Mouse (Mus musculus): Measurements from ENCODE around the gene Fignl1. TPM values are rescaled to one million over a fixed set of nuclear protein-coding genes. Genes with fewer than 3 reads are reported as not detected.

The Fignl1 gene
- polyA plus RNA-seq, 1 experiment = 18.9 TPM

GRCm38 (mm10) chr11:11778345-11778744 is 30.4 kb downstream of the Fignl1 start:
- 97% methylated on average over 6 of the region's 6 CpGs for WGBS
- H3K4me3 ChIP-seq (ENCODE audit: control insufficient read depth, insufficient read depth, low read length) = no peak overlapping the region
- TF ChIP-seq POLR2A (IDR thresholded peaks at IDR 0.05; ENCODE audit: control insufficient read depth, extremely low read depth, insufficient read depth, low read length, poor library complexity) (no peak), CTCF (IDR thresholded peaks at IDR 0.05; ENCODE audit: borderline replicate concordance, control insufficient read depth, extremely low read depth, insufficient read depth, low read length, poor library complexity) (no peak)
- H3K27ac ChIP-seq (ENCODE audit: control insufficient read depth, insufficient read depth, low read length) = no peak overlapping the region
- no peak for DNase-seq
- no peaks in the 10 kb centered on the region for H3K4me1 ChIP-seq (replicated peaks; ENCODE audit: control insufficient read depth, insufficient read depth, low read length)
- H3K27me3 ChIP-seq (ENCODE audit: control insufficient read depth, insufficient read depth, low read length) = no peaks in the 10 kb centered on the region
- H3K36me3 ChIP-seq (ENCODE audit: control insufficient read depth, insufficient read depth, low read length) = peaks cover 2% of the 10 kb centered on the region; the same call in 1 of the 2 replicates

GRCm38 (mm10) chr11:11777796-11778195 is 31.0 kb downstream of the Fignl1 start:
- Histone ChIP-seq H3K27ac (ENCODE audit: control insufficient read depth, insufficient read depth, low read length) (no peak overlapping the region), H3K4me3 (ENCODE audit: control insufficient read depth, insufficient read depth, low read length) (no peak overlapping the region), H3K27me3 (ENCODE audit: control insufficient read depth, insufficient read depth, low read length) (no peaks in the 10 kb centered on the region), H3K36me3 (ENCODE audit: control insufficient read depth, insufficient read depth, low read length) (peaks cover 7% of the 10 kb centered on the region; the same call in 1 of the 2 replicates), H3K4me1 (replicated peaks; ENCODE audit: control insufficient read depth, insufficient read depth, low read length) (no peaks in the 10 kb centered on the region)
- TF ChIP-seq CTCF (IDR thresholded peaks at IDR 0.05; ENCODE audit: borderline replicate concordance, control insufficient read depth, extremely low read depth, insufficient read depth, low read length, poor library complexity) = no peak
- TF ChIP-seq POLR2A (IDR thresholded peaks at IDR 0.05; ENCODE audit: control insufficient read depth, extremely low read depth, insufficient read depth, low read length, poor library complexity) = no peak
- DNase-seq = no peak
- 87% methylated on average over 2 of the region's 2 CpGs for WGBS

- H3K27ac ChIP-seq (ENCODE audit: control insufficient read depth, insufficient read depth, low read length) = no peak overlapping the region
- H3K4me1 ChIP-seq (replicated peaks; ENCODE audit: control insufficient read depth, insufficient read depth, low read length) = no peaks in the 10 kb centered on the region
- no peak for DNase-seq
- H3K4me3 ChIP-seq (ENCODE audit: control insufficient read depth, insufficient read depth, low read length) = no peak overlapping the region
- H3K27me3 ChIP-seq (ENCODE audit: control insufficient read depth, insufficient read depth, low read length) = no peaks in the 10 kb centered on the region
- WGBS = 55% methylated on average over 3 of the region's 3 CpGs
- no peak for TF ChIP-seq POLR2A (IDR thresholded peaks at IDR 0.05; ENCODE audit: control insufficient read depth, extremely low read depth, insufficient read depth, low read length, poor library complexity)
- no peak for TF ChIP-seq CTCF (IDR thresholded peaks at IDR 0.05; ENCODE audit: borderline replicate concordance, control insufficient read depth, extremely low read depth, insufficient read depth, low read length, poor library complexity)
- H3K36me3 ChIP-seq (ENCODE audit: control insufficient read depth, insufficient read depth, low read length) = peaks cover 11% of the 10 kb centered on the region; the same call in 1 of the 2 replicates
Observed at GRCm38 (mm10) chr11:11777246-11777645, 31.5 kb downstream of the Fignl1 start.

- Histone ChIP-seq H3K36me3 (ENCODE audit: control insufficient read depth, insufficient read depth, low read length) (peaks cover 15% of the 10 kb centered on the region), H3K27ac (ENCODE audit: control insufficient read depth, insufficient read depth, low read length) (no peak overlapping the region), H3K27me3 (ENCODE audit: control insufficient read depth, insufficient read depth, low read length) (no peaks in the 10 kb centered on the region), H3K4me1 (replicated peaks; ENCODE audit: control insufficient read depth, insufficient read depth, low read length) (no peaks in the 10 kb centered on the region), H3K4me3 (ENCODE audit: control insufficient read depth, insufficient read depth, low read length) (no peak overlapping the region)
- DNase-seq = no peak
- 92% methylated on average over 7 of the region's 7 CpGs for WGBS
- TF ChIP-seq POLR2A (IDR thresholded peaks at IDR 0.05; ENCODE audit: control insufficient read depth, extremely low read depth, insufficient read depth, low read length, poor library complexity) (no peak), CTCF (IDR thresholded peaks at IDR 0.05; ENCODE audit: borderline replicate concordance, control insufficient read depth, extremely low read depth, insufficient read depth, low read length, poor library complexity) (no peak)
Observed at GRCm38 (mm10) chr11:11776822-11777174, 32.0 kb downstream of the Fignl1 start.

GRCm38 (mm10) chr11:11776071-11776821 is 32.5 kb downstream of the Fignl1 start:
- H3K4me1 ChIP-seq (replicated peaks; ENCODE audit: control insufficient read depth, insufficient read depth, low read length) = no peaks in the 10 kb centered on the region
- no peak overlapping the region for H3K4me3 ChIP-seq (ENCODE audit: control insufficient read depth, insufficient read depth, low read length)
- no peak for DNase-seq
- peaks cover 21% of the 10 kb centered on the region for H3K36me3 ChIP-seq (ENCODE audit: control insufficient read depth, insufficient read depth, low read length)
- WGBS = 86% methylated on average over 4 of the region's 4 CpGs
- no peak overlapping the region for H3K27ac ChIP-seq (ENCODE audit: control insufficient read depth, insufficient read depth, low read length)
- H3K27me3 ChIP-seq (ENCODE audit: control insufficient read depth, insufficient read depth, low read length) = no peaks in the 10 kb centered on the region
- TF ChIP-seq POLR2A (IDR thresholded peaks at IDR 0.05; ENCODE audit: control insufficient read depth, extremely low read depth, insufficient read depth, low read length, poor library complexity) = no peak
- TF ChIP-seq CTCF (IDR thresholded peaks at IDR 0.05; ENCODE audit: borderline replicate concordance, control insufficient read depth, extremely low read depth, insufficient read depth, low read length, poor library complexity) = no peak

- TF ChIP-seq CTCF (IDR thresholded peaks at IDR 0.05; ENCODE audit: borderline replicate concordance, control insufficient read depth, extremely low read depth, insufficient read depth, low read length, poor library complexity) = no peak
- TF ChIP-seq POLR2A (IDR thresholded peaks at IDR 0.05; ENCODE audit: control insufficient read depth, extremely low read depth, insufficient read depth, low read length, poor library complexity) = no peak
- 86% methylated on average over 5 of the region's 5 CpGs for WGBS
- H3K27ac ChIP-seq (ENCODE audit: control insufficient read depth, insufficient read depth, low read length) = no peak overlapping the region
- no peaks in the 10 kb centered on the region for H3K27me3 ChIP-seq (ENCODE audit: control insufficient read depth, insufficient read depth, low read length)
- H3K4me1 ChIP-seq (replicated peaks; ENCODE audit: control insufficient read depth, insufficient read depth, low read length) = no peaks in the 10 kb centered on the region
- no peak for DNase-seq
- no peak overlapping the region for H3K4me3 ChIP-seq (ENCODE audit: control insufficient read depth, insufficient read depth, low read length)
- peaks cover 34% of the 10 kb centered on the region for H3K36me3 ChIP-seq (ENCODE audit: control insufficient read depth, insufficient read depth, low read length)
Observed at GRCm38 (mm10) chr11:11774893-11775292, 33.9 kb downstream of the Fignl1 start.

All from thymus, adult 2 months (tissue).